Mouse (Mus musculus) embryonic facial prominence, embryonic 10.5 days (tissue): ENCODE measurements around the gene Lamp1. TPM values are rescaled to one million over a fixed set of nuclear protein-coding genes. Genes with fewer than 3 reads are reported as not detected.

ENCODE experiments used
- DNase-seq: peaks from one replicate; pipeline ENCODE4 v3.0.0-alpha.2; 2017; ENCODE audit warnings: low spot score
- H3K27ac ChIP-seq: fragments of 300-500 bp; sonication (generic); replicated peaks from 2 replicates; pipeline ENCODE4 v1.5.1; 2016; ENCODE audit warnings: mild to moderate bottlenecking
- H3K27me3 ChIP-seq: fragments of 300-500 bp; sonication (generic); replicated peaks from 2 replicates; pipeline ENCODE4 v1.6.1; 2016; ENCODE audit warnings: low read depth, mild to moderate bottlenecking; ENCODE audit not compliant: poor library complexity, severe bottlenecking
- H3K36me3 ChIP-seq: fragments of 300-500 bp; sonication (generic); replicated peaks from 2 replicates; pipeline ENCODE4 v1.6.1; 2016; ENCODE audit warnings: mild to moderate bottlenecking, moderate library complexity
- H3K4me1 ChIP-seq: fragments of 300-500 bp; sonication (generic); 2 replicates; pipeline ENCODE4 v1.6.1; 2016
- H3K4me3 ChIP-seq: fragments of 300-500 bp; sonication (generic); 2 replicates; pipeline ENCODE4 v1.5.1; 2016; ENCODE audit warnings: mild to moderate bottlenecking, moderate library complexity
- H3K9me3 ChIP-seq: fragments of 300-500 bp; sonication (generic); 2 replicates; pipeline ENCODE4 v1.6.1; 2016; ENCODE audit warnings: mild to moderate bottlenecking
- WGBS: fragments of 180-500 bp; shearing (Covaris S2); methylation state at CpG from one replicate; pipeline ENCODE4 v1.1.7; 2016; 5-methylcytosine and 5-hydroxymethylcytosine counted together
- polyA plus RNA-seq: library from polyadenylated mRNA; unstranded; fragments of >200 nt; fragmentation: Nextera tagmentation; extraction: Ambion mirVana; gene quantifications from 2 replicates; pipeline ENCODE4 v1.2.1, GENCODE M21; 2016

The Lamp1 gene
- polyA plus RNA-seq, 1 experiment from 2014 or later, result 183 TPM

DNA sequence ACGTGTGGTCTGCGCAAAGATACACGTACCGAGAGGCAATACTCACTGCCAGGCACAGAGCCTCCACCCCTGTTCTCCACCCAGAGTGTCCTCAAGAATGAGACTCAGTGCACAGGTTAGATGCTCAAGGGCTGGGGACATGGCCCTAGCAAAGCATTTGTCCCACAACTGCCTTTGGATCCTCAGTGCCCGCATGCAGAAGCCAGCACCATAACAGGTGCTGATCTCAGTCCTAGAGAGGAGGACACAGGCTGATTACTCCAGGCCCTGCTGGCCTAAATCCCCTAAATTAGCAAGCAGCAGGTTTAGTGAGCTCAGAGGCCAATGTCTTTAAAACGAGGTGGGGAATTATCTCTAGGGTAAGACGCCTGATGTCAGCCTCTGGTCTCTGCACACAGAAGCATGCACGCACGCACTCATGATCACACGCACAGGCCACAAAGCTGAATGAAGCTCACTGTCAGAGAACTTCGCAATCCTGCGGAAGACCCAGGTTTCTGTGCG is 29.1 kb downstream of the Lamp1 start:
- no peak for DNase-seq
- WGBS, result 92% methylated on average over 13 of the region's 13 CpGs
- Histone ChIP-seq H3K9me3 (no peaks in the 10 kb centered on the region), H3K4me3 (no peak overlapping the region), H3K27ac (no peak overlapping the region), H3K27me3 (no peaks in the 10 kb centered on the region), H3K4me1 (no peaks in the 10 kb centered on the region), H3K36me3 (peaks cover 9% of the 10 kb centered on the region)

DNA sequence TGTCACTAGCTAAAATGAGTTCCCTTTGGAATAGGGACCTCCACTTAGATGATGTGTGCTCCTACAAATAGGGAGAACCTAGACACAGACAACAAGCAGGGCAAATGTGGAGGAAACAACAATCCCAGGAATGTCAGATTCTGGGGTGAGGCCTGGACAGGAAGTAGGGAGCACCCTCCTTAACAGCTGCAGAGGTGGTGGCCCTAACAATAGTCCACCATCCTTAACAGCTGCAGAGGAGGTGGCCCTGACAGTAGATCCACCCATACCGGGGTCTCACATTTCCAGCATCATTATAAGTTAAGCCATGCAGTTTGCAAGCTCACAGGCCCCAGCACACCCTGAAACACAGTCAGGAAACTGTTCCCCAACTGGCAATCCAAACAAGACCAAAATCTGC is 29.9 kb downstream of the Lamp1 start:
- WGBS, result 97% methylated on average over 1 of the region's 1 CpGs
- H3K9me3 ChIP-seq, result no peaks in the 10 kb centered on the region
- H3K4me1 ChIP-seq, result no peaks in the 10 kb centered on the region
- no peak overlapping the region for H3K4me3 ChIP-seq
- H3K27me3 ChIP-seq, result no peaks in the 10 kb centered on the region
- peaks cover 9% of the 10 kb centered on the region for H3K36me3 ChIP-seq
- no peak for DNase-seq
- H3K27ac ChIP-seq, result no peak overlapping the region

DNA sequence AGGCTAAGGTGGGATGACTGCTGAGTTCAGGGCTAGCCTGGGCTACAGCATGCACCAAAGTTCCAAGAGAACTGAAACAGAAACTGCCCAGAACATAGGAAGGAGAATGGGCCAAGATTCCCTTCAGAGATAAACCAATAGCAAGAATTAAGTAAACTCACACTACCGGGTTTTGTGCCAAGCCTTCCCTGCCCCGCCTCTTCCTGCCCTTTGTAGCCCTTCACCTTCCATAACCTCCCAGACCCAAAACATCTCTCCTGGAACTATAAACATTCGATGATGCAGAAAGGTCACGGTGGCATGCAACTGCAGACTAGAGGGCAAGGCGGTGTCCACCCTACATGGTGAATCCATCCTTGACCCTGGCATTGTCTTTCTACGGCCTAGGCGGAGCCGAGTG is 31.3 kb downstream of the Lamp1 start:
- DNase-seq, result no peak
- Histone ChIP-seq H3K27ac (no peak overlapping the region), H3K27me3 (peaks cover 6% of the 10 kb centered on the region; the same call in 1 of the 2 replicates), H3K9me3 (no peaks in the 10 kb centered on the region), H3K4me3 (no peak overlapping the region), H3K36me3 (no peaks in the 10 kb centered on the region), H3K4me1 (0 out of 2 replicates have a peak, but pooled peaks cover 4% of the 10 kb centered on the region)
- 90% methylated on average over 8 of the region's 8 CpGs for WGBS

DNA sequence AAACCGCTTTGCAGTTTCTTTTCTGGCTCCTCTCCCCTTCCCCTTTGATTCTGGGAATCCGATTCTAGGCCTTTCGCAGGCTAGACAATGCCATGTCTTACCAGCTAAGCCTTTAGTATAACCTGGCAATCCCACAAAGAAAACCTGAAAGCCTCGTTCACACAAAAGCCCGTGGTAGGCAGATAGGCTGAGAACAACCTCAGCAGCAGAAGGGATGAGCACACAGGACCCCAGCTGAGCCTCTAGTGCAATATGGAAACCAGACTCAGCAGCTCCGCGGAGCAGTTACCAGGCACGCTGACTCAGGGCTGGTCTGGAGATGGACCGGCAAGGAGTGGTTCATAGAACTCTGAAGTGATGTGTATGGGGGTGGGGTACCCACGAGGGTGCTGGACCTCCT is 35.9 kb downstream of the Lamp1 start:
- Histone ChIP-seq H3K4me3 (no peak overlapping the region), H3K9me3 (no peaks in the 10 kb centered on the region), H3K4me1 (peaks cover 15% of the 10 kb centered on the region), H3K27ac (no peak overlapping the region), H3K36me3 (no peaks in the 10 kb centered on the region), H3K27me3 (peaks cover 36% of the 10 kb centered on the region)
- DNase-seq, result no peak
- 41% methylated on average over 10 of the region's 10 CpGs for WGBS

DNA sequence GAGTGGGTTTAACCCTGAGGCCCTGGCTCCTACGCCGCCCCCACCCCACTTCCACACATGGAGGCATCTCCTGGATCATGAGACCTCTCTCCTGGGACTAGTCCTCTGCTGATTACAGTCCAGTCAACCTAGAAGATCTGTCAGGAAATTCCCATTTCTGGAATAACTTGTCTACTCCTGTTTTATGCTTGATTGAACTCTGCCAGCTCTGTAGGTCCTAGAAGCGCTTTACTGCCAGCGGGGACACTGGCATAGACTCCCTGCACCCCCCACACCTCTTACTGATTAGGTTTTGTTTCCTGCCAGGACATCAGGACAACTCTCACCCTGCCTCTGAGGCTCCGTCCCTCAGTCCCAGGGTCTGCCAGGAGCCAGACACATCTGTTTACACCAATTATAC is 38.5 kb downstream of the Lamp1 start:
- 85% methylated on average over 5 of the region's 5 CpGs for WGBS
- H3K27me3 ChIP-seq, result peaks cover 62% of the 10 kb centered on the region
- H3K27ac ChIP-seq, result no peak overlapping the region
- no peak for DNase-seq
- no peaks in the 10 kb centered on the region for H3K36me3 ChIP-seq
- H3K9me3 ChIP-seq, result no peaks in the 10 kb centered on the region
- H3K4me3 ChIP-seq, result no peak overlapping the region
- peaks cover 30% of the 10 kb centered on the region for H3K4me1 ChIP-seq

DNA sequence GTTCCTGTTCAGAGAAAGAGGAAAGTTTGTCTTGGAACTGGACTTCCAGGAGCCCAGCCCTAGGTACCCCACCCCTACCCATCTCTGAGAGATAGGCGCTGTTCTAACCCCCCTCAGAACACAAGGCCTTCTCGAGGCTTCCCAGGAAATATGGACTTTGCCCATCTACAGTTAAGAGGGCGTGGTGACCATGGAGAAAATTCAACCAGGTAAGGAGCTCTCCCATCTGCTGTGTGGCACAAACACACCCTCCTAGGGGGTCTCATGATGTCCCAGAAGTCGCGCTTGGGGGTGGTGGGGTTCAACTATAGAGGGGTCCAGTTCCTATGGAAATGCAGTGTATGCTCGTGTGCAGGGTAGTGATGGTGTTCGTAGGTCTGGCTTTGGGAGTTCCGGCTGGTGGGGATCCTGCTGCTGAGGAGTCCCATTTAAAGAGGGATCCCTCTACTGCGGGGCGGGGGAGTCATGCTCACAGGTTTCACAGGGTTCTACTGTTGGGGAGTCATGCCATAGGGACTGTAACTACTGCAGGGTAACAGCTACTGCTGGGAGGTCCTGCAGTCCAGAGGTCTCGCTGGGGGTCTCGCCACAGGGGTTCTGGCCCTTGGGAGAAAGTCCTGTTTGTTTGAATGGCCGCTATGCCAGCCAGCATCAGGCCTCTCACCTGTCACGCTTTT is 40.6 kb downstream of the Lamp1 start:
- Histone ChIP-seq H3K9me3 (no peaks in the 10 kb centered on the region), H3K27me3 (peaks cover 79% of the 10 kb centered on the region), H3K27ac (no peak overlapping the region), H3K36me3 (no peaks in the 10 kb centered on the region), H3K4me3 (peak overlapping the region; percentile 84), H3K4me1 (peaks cover 30% of the 10 kb centered on the region)
- no peak for DNase-seq
- WGBS, result 22% methylated on average over 14 of the region's 14 CpGs

DNA sequence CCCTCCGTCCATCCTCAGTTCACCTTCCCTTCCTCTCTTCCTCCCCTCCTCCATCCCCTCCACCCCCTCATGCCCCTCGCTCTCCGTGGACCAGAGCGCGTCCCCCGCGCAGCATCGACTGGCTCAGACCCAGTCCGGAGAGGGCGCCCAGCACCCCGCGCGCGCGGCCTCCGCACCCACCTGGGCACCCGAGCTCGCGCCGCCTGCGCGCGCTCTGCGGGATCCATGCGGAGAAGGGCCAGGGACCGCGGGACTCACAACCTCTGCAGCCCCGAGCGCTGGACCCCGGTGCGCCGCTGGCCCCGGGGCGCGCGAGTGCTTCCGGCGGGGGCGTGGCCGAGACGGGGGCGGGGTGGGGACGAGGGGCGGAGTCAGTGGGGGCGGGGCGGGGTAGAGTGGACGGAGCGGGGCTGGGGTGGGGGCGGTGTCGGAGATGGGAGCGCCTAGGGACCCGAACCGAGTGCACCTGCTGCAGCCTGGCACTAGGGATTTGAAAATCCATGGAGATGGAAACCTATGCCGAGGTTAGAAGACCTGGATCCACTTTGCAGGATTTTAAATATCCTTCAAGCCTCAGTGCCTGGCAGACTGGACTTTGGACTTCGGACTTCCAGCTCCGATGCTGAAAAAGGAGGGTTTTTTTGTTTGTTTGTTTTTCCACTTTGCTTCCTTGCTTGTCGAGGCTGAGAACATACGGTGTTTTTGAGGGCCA is 41.5 kb downstream of the Lamp1 start, which contains the start of gene Grtp1:
Grtp1 (minus strand) TSS at position 320 of the 712 bp plus-strand sequence.
- H3K36me3 ChIP-seq, result no peaks in the 10 kb centered on the region
- peaks cover 73% of the 10 kb centered on the region for H3K27me3 ChIP-seq
- WGBS, result under 1% methylated on average over 58 of the region's 58 CpGs

DNA sequence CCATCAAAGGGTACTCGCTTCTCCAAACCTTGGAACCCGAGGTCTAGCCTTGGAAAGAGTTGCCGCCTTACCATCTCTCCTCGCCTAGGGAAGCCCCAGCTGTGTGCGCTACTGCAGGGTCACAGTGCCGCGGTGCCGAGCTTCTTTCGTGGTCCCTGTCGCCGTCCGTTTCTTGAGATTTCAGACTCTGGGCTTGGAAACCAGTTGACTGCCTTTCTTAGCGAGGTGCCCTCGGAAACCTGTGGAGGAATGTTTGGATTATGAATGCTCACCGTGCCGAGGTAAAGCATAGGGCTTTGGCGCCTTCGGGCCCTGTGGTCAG is 42.0 kb downstream of the Lamp1 start:
- peaks cover 70% of the 10 kb centered on the region for H3K27me3 ChIP-seq
- DNase-seq, result peak; percentile 23
- no peaks in the 10 kb centered on the region for H3K36me3 ChIP-seq
- peaks cover 26% of the 10 kb centered on the region for H3K4me1 ChIP-seq
- 2% methylated on average over 18 of the region's 18 CpGs for WGBS
- no peaks in the 10 kb centered on the region for H3K9me3 ChIP-seq
- H3K4me3 ChIP-seq, result peak overlapping the region; percentile 84
- H3K27ac ChIP-seq, result no peak overlapping the region

More for the DNA sequence above, 41.5 kb downstream of the Lamp1 start, which contains the start of gene Grtp1:
- Histone ChIP-seq H3K4me3 (peak within 1 kb of the TSS; percentile 84), H3K27ac (peak within 1 kb of the TSS; percentile 81), H3K9me3 (no peaks in the 10 kb centered on the region), H3K4me1 (peaks cover 26% of the 10 kb centered on the region)
- peak; percentile 80 for DNase-seq

DNA sequence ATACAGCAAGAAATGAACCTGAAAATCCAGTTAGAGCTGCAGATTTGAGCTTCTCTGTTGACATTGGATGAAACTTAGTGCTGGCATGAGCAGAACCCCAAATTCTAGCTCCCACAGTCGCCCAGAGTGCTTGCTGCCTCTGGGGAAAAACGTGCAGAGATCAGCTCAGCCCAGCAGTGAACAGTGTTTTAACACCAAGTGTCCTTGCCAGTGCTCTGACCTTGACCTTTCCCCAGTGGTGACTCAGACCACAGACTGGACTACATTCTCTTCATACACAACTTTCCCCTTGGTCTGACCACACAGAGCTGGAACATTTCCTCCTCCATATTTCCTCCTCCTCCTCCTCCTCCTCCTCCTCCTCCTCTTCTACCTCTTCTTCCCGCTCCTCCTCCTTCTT is 43.1 kb downstream of the Lamp1 start:
- DNase-seq, result no peak
- H3K4me1 ChIP-seq, result peaks cover 21% of the 10 kb centered on the region
- H3K4me3 ChIP-seq, result no peak overlapping the region
- WGBS, result 42% methylated on average over 3 of the region's 3 CpGs
- H3K27me3 ChIP-seq, result peaks cover 65% of the 10 kb centered on the region
- H3K9me3 ChIP-seq, result no peaks in the 10 kb centered on the region
- no peak overlapping the region for H3K27ac ChIP-seq
- H3K36me3 ChIP-seq, result no peaks in the 10 kb centered on the region

DNA sequence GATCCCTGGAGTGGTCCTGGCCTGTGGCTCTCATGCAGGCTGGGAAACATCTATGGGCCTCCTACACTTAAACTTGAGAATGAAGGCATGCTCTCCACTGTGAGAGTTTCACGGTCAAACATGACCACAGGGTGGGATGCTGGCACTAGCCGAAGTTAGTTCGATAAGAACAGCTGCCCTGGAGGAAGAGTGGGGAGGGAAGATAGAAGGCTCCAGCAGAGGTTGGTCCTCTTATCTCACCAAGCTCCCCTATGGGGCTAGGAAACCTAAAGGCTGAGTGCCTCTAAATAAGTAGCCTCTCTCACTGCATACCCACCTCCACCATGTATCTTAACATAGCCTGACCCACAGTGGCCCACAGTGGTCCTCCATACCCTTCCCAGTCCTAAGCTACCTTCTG is 43.8 kb downstream of the Lamp1 start:
- Histone ChIP-seq H3K27ac (no peak overlapping the region), H3K27me3 (peaks cover 59% of the 10 kb centered on the region), H3K4me3 (no peak overlapping the region), H3K36me3 (no peaks in the 10 kb centered on the region), H3K4me1 (peaks cover 21% of the 10 kb centered on the region), H3K9me3 (no peaks in the 10 kb centered on the region)
- no peak for DNase-seq
- WGBS, result 86% methylated on average over 3 of the region's 3 CpGs

DNA sequence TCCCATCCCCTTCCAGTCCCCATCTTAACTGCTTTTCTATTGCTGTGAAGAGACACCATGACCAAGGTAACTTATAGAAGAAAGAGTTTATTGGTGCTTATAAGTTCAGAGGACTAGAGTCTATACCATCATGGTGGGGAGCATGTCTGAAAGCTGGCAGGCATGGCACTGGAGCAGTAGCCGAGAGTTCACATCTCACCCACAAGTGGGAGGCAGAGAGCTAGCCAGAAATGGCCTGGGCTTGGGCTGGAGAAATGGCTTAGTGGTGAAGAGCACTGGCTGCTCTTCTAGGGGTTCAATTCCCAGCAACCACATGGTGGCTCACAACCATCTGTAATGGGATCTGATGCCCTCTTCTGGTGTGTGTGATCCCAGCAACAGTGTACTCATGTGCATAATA is 44.5 kb downstream of the Lamp1 start:
- peaks cover 57% of the 10 kb centered on the region for H3K27me3 ChIP-seq
- H3K36me3 ChIP-seq, result no peaks in the 10 kb centered on the region
- H3K27ac ChIP-seq, result no peak overlapping the region
- DNase-seq, result no peak
- no peaks in the 10 kb centered on the region for H3K9me3 ChIP-seq
- no peak overlapping the region for H3K4me3 ChIP-seq
- WGBS, result 71% methylated on average over 1 of the region's 1 CpGs
- H3K4me1 ChIP-seq, result peaks cover 21% of the 10 kb centered on the region

DNA sequence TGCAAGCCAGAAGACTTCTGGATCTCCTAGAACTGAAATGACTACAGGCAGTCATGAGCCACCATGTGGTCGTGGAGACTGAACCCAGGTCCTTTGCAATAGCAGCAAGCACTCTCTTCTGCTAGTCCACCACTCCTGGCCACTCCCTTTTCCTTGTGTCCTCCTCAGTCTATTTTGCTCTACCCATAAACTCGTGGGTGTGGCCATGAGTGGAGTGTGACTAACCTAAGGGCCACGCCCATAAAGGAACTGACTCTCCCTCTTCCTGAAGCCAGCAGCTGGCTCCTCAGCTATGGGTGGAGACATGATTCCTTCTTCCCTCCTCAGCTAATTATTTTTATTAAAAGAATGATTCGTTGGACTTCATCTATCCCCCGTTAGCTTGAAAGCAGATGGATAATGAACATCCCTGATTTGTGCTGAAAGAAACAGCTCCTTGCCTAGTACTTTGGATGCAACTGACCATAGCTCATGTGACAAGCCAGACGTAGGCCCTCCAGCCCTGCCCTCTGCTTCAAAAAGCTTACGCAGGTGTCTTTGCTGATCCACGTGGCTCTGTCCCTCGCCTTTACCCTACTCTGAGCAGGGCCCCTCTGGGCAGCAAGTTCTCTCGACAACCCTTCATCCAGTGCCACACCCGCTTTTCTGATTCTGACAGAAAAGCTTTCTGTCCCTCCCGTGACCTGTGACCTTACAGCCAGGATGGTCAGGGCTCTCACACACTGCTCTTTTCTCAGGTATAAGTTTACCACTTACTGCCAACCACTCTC is 45.6 kb downstream of the Lamp1 start:
- Histone ChIP-seq H3K27me3 (peaks cover 46% of the 10 kb centered on the region), H3K4me3 (no peak overlapping the region), H3K4me1 (peaks cover 18% of the 10 kb centered on the region), H3K36me3 (no peaks in the 10 kb centered on the region), H3K9me3 (no peaks in the 10 kb centered on the region), H3K27ac (no peak overlapping the region)
- 70% methylated on average over 12 of the region's 12 CpGs for WGBS
- DNase-seq, result no peak
